Mouse (Mus musculus) hindbrain, embryonic 16.5 days (tissue): ENCODE data around the gene Tenm2. TPM values are rescaled to one million over a fixed set of nuclear protein-coding genes. Genes with fewer than 3 reads are reported as not detected.

Experiments
- ATAC-seq: fragments of 200-750 bp; cut with Nextera tagmentation; 2 replicates; pipeline ENCODE4 v1.8.0; 2017; ENCODE audit warnings: moderate TSS enrichment, moderate library complexity
- H3K27ac ChIP-seq: fragments of 300-500 bp; sonication (generic); 2 replicates; pipeline ENCODE4 v1.5.1; 2014; ENCODE audit warnings: low read depth, mild to moderate bottlenecking, control low read depth, low read length, moderate library complexity
- H3K27me3 ChIP-seq: fragments of 300-500 bp; sonication (generic); replicated peaks from 2 replicates; pipeline ENCODE4 v1.6.1; 2014; ENCODE audit warnings: low read length; ENCODE audit not compliant: control insufficient read depth, insufficient read depth
- H3K36me3 ChIP-seq: fragments of 300-500 bp; sonication (generic); 2 replicates; pipeline ENCODE4 v1.6.1; 2014; ENCODE audit warnings: mild to moderate bottlenecking, low read length, moderate library complexity, mixed read lengths; ENCODE audit not compliant: control insufficient read depth, insufficient read depth
- H3K4me1 ChIP-seq: fragments of 300-500 bp; sonication (generic); 2 replicates; pipeline ENCODE4 v1.6.1; 2014; ENCODE audit warnings: low read depth, low read length; ENCODE audit not compliant: control insufficient read depth, insufficient read depth
- H3K4me2 ChIP-seq: fragments of 300-500 bp; sonication (generic); 2 replicates; pipeline ENCODE4 v1.6.1; 2014; ENCODE audit warnings: mild to moderate bottlenecking, low read length, control low read depth, moderate library complexity
- H3K4me3 ChIP-seq: fragments of 300-500 bp; sonication (generic); 2 replicates; pipeline ENCODE4 v1.5.1; 2014; ENCODE audit warnings: mild to moderate bottlenecking, low read length, control low read depth, moderate library complexity
- H3K9ac ChIP-seq: fragments of 300-500 bp; sonication (generic); 2 replicates; pipeline ENCODE4 v1.6.1; 2014; ENCODE audit warnings: low read depth, mild to moderate bottlenecking, control low read depth, low read length, moderate library complexity
- H3K9me3 ChIP-seq: fragments of 300-500 bp; sonication (generic); 2 replicates; pipeline ENCODE4 v1.6.1; 2014; ENCODE audit warnings: mild to moderate bottlenecking, low read length, moderate library complexity; ENCODE audit not compliant: control insufficient read depth
- WGBS: fragments of 180-500 bp; shearing (Covaris S2); extraction: QIAGEN DNeasy Blood & Tissue Kit; methylation state at CpG from one replicate; pipeline ENCODE4 v1.1.7; 2014; 5-methylcytosine and 5-hydroxymethylcytosine counted together
- polyA plus RNA-seq: library from polyadenylated mRNA; unstranded; fragments of >200 nt; fragmentation: Nextera tagmentation; extraction: Ambion mirVana; gene quantifications from 2 replicates; pipeline ENCODE4 v1.2.1, GENCODE M21; 2015

Gene Tenm2
- polyA plus RNA-seq, 1 experiment from 2014 or later, result 33.2 TPM

- Histone ChIP-seq H3K4me1 (peaks cover 7% of the 10 kb centered on the region), H3K9ac (no peak overlapping the region), H3K36me3 (no peaks in the 10 kb centered on the region), H3K4me3 (no peak overlapping the region), H3K27ac (no peak overlapping the region), H3K27me3 (no peaks in the 10 kb centered on the region), H3K9me3 (no peaks in the 10 kb centered on the region), H3K4me2 (no peak overlapping the region)
- WGBS, result 71% methylated on average over 9 of the region's 9 CpGs
- peak; percentile 78 for ATAC-seq
Measured at GRCm38 (mm10) chr11:36452436-36452835, 783.3 kb downstream of the Tenm2 start.

- WGBS, result 99% methylated on average over 2 of the region's 2 CpGs
- no peaks in the 10 kb centered on the region for H3K36me3 ChIP-seq
- H3K27me3 ChIP-seq, result no peaks in the 10 kb centered on the region
- no peak overlapping the region for H3K4me2 ChIP-seq
- no peaks in the 10 kb centered on the region for H3K9me3 ChIP-seq
- no peak overlapping the region for H3K9ac ChIP-seq
- no peak for ATAC-seq
- no peak overlapping the region for H3K27ac ChIP-seq
- H3K4me3 ChIP-seq, result no peak overlapping the region
- no peaks in the 10 kb centered on the region for H3K4me1 ChIP-seq
Measured at GRCm38 (mm10) chr11:36446351-36446750, 789.4 kb downstream of the Tenm2 start.

- WGBS, result 91% methylated on average over 7 of the region's 7 CpGs
- H3K4me2 ChIP-seq, result no peak overlapping the region
- ATAC-seq, result no peak
Measured at GRCm38 (mm10) chr11:36443821-36444220, 791.9 kb downstream of the Tenm2 start.

GRCm38 (mm10) chr11:36441801-36442200, 794.0 kb downstream of the Tenm2 start:
- Histone ChIP-seq H3K4me1 (no peaks in the 10 kb centered on the region), H3K27me3 (no peaks in the 10 kb centered on the region), H3K4me3 (no peak overlapping the region), H3K9ac (no peak overlapping the region), H3K4me2 (no peak overlapping the region), H3K36me3 (no peaks in the 10 kb centered on the region), H3K27ac (no peak overlapping the region), H3K9me3 (no peaks in the 10 kb centered on the region)
- no peak for ATAC-seq
- WGBS, result 18% methylated on average over 6 of the region's 6 CpGs

More at GRCm38 (mm10) chr11:36443821-36444220, 791.9 kb downstream of the Tenm2 start:
- H3K4me1 ChIP-seq, result no peaks in the 10 kb centered on the region
- H3K36me3 ChIP-seq, result no peaks in the 10 kb centered on the region
- H3K4me3 ChIP-seq, result no peak overlapping the region
- H3K27me3 ChIP-seq, result no peaks in the 10 kb centered on the region
- H3K9me3 ChIP-seq, result no peaks in the 10 kb centered on the region
- no peak overlapping the region for H3K27ac ChIP-seq
- no peak overlapping the region for H3K9ac ChIP-seq

- WGBS, result 60% methylated on average over 8 of the region's 8 CpGs
- no peak overlapping the region for H3K9ac ChIP-seq
- no peaks in the 10 kb centered on the region for H3K27me3 ChIP-seq
- no peak overlapping the region for H3K4me2 ChIP-seq
- H3K36me3 ChIP-seq, result no peaks in the 10 kb centered on the region
- no peaks in the 10 kb centered on the region for H3K9me3 ChIP-seq
- no peaks in the 10 kb centered on the region; the same call in 1 of the 2 replicates for H3K4me1 ChIP-seq
- no peak overlapping the region for H3K4me3 ChIP-seq
- H3K27ac ChIP-seq, result no peak overlapping the region
- ATAC-seq, result no peak
Measured at GRCm38 (mm10) chr11:36436251-36436650, 799.5 kb downstream of the Tenm2 start.

- H3K9ac ChIP-seq, result no peak overlapping the region
- 38% methylated on average over 5 of the region's 5 CpGs for WGBS
- ATAC-seq, result peak; percentile 75
- no peak overlapping the region for H3K4me2 ChIP-seq
- no peak overlapping the region for H3K27ac ChIP-seq
- no peaks in the 10 kb centered on the region; the same call in 1 of the 2 replicates for H3K4me1 ChIP-seq
- no peak overlapping the region for H3K4me3 ChIP-seq
- no peaks in the 10 kb centered on the region for H3K27me3 ChIP-seq
- no peaks in the 10 kb centered on the region for H3K9me3 ChIP-seq
- no peaks in the 10 kb centered on the region for H3K36me3 ChIP-seq
Measured at GRCm38 (mm10) chr11:36428947-36429346, 806.8 kb downstream of the Tenm2 start.

- WGBS, result 61% methylated on average over 3 of the region's 3 CpGs
- Histone ChIP-seq H3K4me3 (no peak overlapping the region), H3K9ac (no peak overlapping the region), H3K9me3 (no peaks in the 10 kb centered on the region), H3K4me2 (no peak overlapping the region), H3K36me3 (no peaks in the 10 kb centered on the region), H3K27ac (no peak overlapping the region), H3K27me3 (no peaks in the 10 kb centered on the region), H3K4me1 (no peaks in the 10 kb centered on the region; the same call in 1 of the 2 replicates)
- ATAC-seq, result no peak
Measured at GRCm38 (mm10) chr11:36424959-36425358, 810.8 kb downstream of the Tenm2 start.

- no peak for ATAC-seq
Measured at GRCm38 (mm10) chr11:36420047-36420446, 815.7 kb downstream of the Tenm2 start.

GRCm38 (mm10) chr11:36415244-36415643, 820.5 kb downstream of the Tenm2 start:
- Histone ChIP-seq H3K4me3 (no peak overlapping the region), H3K9me3 (no peaks in the 10 kb centered on the region), H3K9ac (no peak overlapping the region), H3K27me3 (no peaks in the 10 kb centered on the region), H3K27ac (no peak overlapping the region), H3K4me2 (no peak overlapping the region), H3K4me1 (peaks cover 7% of the 10 kb centered on the region), H3K36me3 (no peaks in the 10 kb centered on the region)
- no peak for ATAC-seq
- WGBS, result 53% methylated on average over 7 of the region's 7 CpGs

More at GRCm38 (mm10) chr11:36420047-36420446, 815.7 kb downstream of the Tenm2 start:
- Histone ChIP-seq H3K9ac (no peak overlapping the region), H3K4me1 (no peaks in the 10 kb centered on the region), H3K27me3 (no peaks in the 10 kb centered on the region), H3K36me3 (no peaks in the 10 kb centered on the region), H3K27ac (no peak overlapping the region), H3K4me2 (no peak overlapping the region), H3K4me3 (no peak overlapping the region), H3K9me3 (no peaks in the 10 kb centered on the region)
- WGBS, result 50% methylated on average over 7 of the region's 7 CpGs

- H3K4me2 ChIP-seq, result no peak overlapping the region
- 51% methylated on average over 13 of the region's 13 CpGs for WGBS
- peaks cover 7% of the 10 kb centered on the region for H3K4me1 ChIP-seq
- H3K4me3 ChIP-seq, result no peak overlapping the region
- H3K9me3 ChIP-seq, result no peaks in the 10 kb centered on the region
- ATAC-seq, result no peak
- no peak overlapping the region for H3K27ac ChIP-seq
- H3K27me3 ChIP-seq, result no peaks in the 10 kb centered on the region
- H3K36me3 ChIP-seq, result no peaks in the 10 kb centered on the region
- no peak overlapping the region for H3K9ac ChIP-seq
Measured at GRCm38 (mm10) chr11:36410881-36411280, 824.9 kb downstream of the Tenm2 start.
